Comparison of ENCODE assay signal across 9 mouse cellular contexts in genomic region chr10:118979339-118979738, GRCm38 (mm10).
DNase-seq lines count a peak whose midpoint lies in the region; ATAC-seq and TF ChIP-seq lines count a peak whose summit lies in the region.
"Had no signal": no experiment of that assay in that cellular context is flagged by ENCODE, and none has a peak within 500 bp of the region (broad histone marks: within the 10 kb centered on the region; RNA-seq: fewer than 3 reads in every experiment).

No protein-coding gene starts in this region.

- ATAC-seq in embryonic facial prominence, embryonic 15.5 days (ENCODE audit: insufficient number of reproducible peaks, low FRiP score, low TSS enrichment, low read depth) = peak; percentile 47; the same call in 1 of the 2 replicates
- peak; percentile 64 for ATAC-seq in lung, postnatal 0 days

- no peak overlapping the region for H3K4me3 ChIP-seq in layer of hippocampus, adult 2 months
- no peak overlapping the region for H3K4me3 ChIP-seq in embryonic facial prominence, embryonic 15.5 days (replicated peaks)
- H3K4me3 ChIP-seq in lung, postnatal 0 days (ENCODE audit: low read depth, low read length) = no peak overlapping the region
- H3K4me3 ChIP-seq: megakaryocyte, embryonic 14.5 days had no signal

- H3K4me2 ChIP-seq in embryonic facial prominence, embryonic 15.5 days (replicated peaks) = no peak overlapping the region
- H3K4me2 ChIP-seq in lung, postnatal 0 days (replicated peaks; ENCODE audit: low read depth, low read length) = no peak overlapping the region

- 0 out of 2 replicates have a peak, but pooled peaks have one; percentile 16 for TF ChIP-seq CTCF in layer of hippocampus, adult 2 months (conservative IDR thresholded peaks at IDR 0.05)
- TF ChIP-seq CTCF in lung, postnatal 0 days (IDR thresholded peaks at IDR 0.05) = peak; percentile 47

- H3K9me3 ChIP-seq in embryonic facial prominence, embryonic 15.5 days (replicated peaks) = no peaks in the 10 kb centered on the region
- H3K9me3 ChIP-seq in lung, postnatal 0 days (ENCODE audit: low read length) = no peaks in the 10 kb centered on the region

- H3K27ac ChIP-seq in layer of hippocampus, adult 2 months = no peak overlapping the region
- no peak overlapping the region for H3K27ac ChIP-seq in embryonic facial prominence, embryonic 15.5 days (replicated peaks)
- H3K27ac ChIP-seq in lung, postnatal 0 days (ENCODE audit: low read length) = no peak overlapping the region

- peaks cover 7% of the 10 kb centered on the region; the same call in 1 of the 2 replicates for H3K4me1 ChIP-seq in embryonic facial prominence, embryonic 15.5 days
- H3K4me1 ChIP-seq in lung, postnatal 0 days (ENCODE audit: insufficient read depth, low read depth, low read length) = no peaks in the 10 kb centered on the region

- WGBS in embryonic facial prominence, embryonic 15.5 days = 43% methylated on average over 13 of the region's 13 CpGs
- 42% methylated on average over 13 of the region's 13 CpGs for WGBS in lung, postnatal 0 days

- DNase-seq in layer of hippocampus, adult 2 months (ENCODE audit: low spot score in 2 of 2) = no peak
- no peak for DNase-seq in layer of hippocampus, adult 8-10 months (ENCODE audit: low spot score in 2 of 2)
- peak; percentile 68 for DNase-seq in lung, postnatal 0 days (ENCODE audit: low spot score)
- DNase-seq in thymus, postnatal 25 days = peak; percentile 68
- no peak for DNase-seq in frontal cortex, postnatal 14 days (ENCODE audit: low spot score in 2 of 2)
- DNase-seq in layer of hippocampus, postnatal 10 days (ENCODE audit: low spot score in 2 of 2) = no peak
- DNase-seq: gastrocnemius, postnatal 25 days had no signal

- TF ChIP-seq EP300 in lung, postnatal 0 days (IDR thresholded peaks at IDR 0.05) = no peak

- peaks cover 4% of the 10 kb centered on the region; the same call in 1 of the 2 replicates for H3K27me3 ChIP-seq in embryonic facial prominence, embryonic 15.5 days
- H3K27me3 ChIP-seq in lung, postnatal 0 days (replicated peaks; ENCODE audit: insufficient read depth, low read length) = no peaks in the 10 kb centered on the region

- H3K9ac ChIP-seq in embryonic facial prominence, embryonic 15.5 days = no peak overlapping the region
- H3K9ac ChIP-seq in lung, postnatal 0 days (replicated peaks; ENCODE audit: low read depth) = no peak overlapping the region

- no peaks in the 10 kb centered on the region for H3K36me3 ChIP-seq in embryonic facial prominence, embryonic 15.5 days
- H3K36me3 ChIP-seq in lung, postnatal 0 days (ENCODE audit: insufficient read depth, low read length) = no peaks in the 10 kb centered on the region

Comparison
In these comparisons a context has a peak if more than half of its experiments do, and no peak if none do; other contexts are left out.
1. DNase-seq: peak in lung, postnatal 0 days (single experiment) and thymus, postnatal 25 days (single experiment); none in layer of hippocampus, adult 2 months (0 of 2), layer of hippocampus, adult 8-10 months (0 of 2), frontal cortex, postnatal 14 days (0 of 2) and layer of hippocampus, postnatal 10 days (0 of 2).